Mouse (Mus musculus) hindbrain, embryonic 11.5 days (tissue): ENCODE data around the gene Angpt4. TPM values are rescaled to one million over a fixed set of nuclear protein-coding genes. Genes with fewer than 3 reads are reported as not detected.

Experiments used
- ATAC-seq: fragments of 200-750 bp; cut with Nextera tagmentation; 2 replicates; pipeline ENCODE4 v1.8.0; 2017; ENCODE audit warnings: mild to moderate bottlenecking, moderate TSS enrichment, moderate library complexity; ENCODE audit not compliant: low FRiP score
- DNase-seq: peaks from one replicate; pipeline ENCODE4 v3.0.0-alpha.2; 2015; ENCODE audit warnings: low spot score
- H3K27ac ChIP-seq: fragments of 300-500 bp; sonication (generic); 2 replicates; pipeline ENCODE4 v1.5.1; 2014; ENCODE audit warnings: mild to moderate bottlenecking, low read depth, low read length
- H3K27me3 ChIP-seq: fragments of 300-500 bp; sonication (generic); 2 replicates; pipeline ENCODE4 v1.6.1; 2014; ENCODE audit warnings: mild to moderate bottlenecking, low read length, moderate library complexity, mixed read lengths; ENCODE audit not compliant: control insufficient read depth, insufficient read depth
- H3K36me3 ChIP-seq: fragments of 300-500 bp; sonication (generic); 2 replicates; pipeline ENCODE4 v1.6.1; 2014; ENCODE audit warnings: mild to moderate bottlenecking, low read length, moderate library complexity, mixed read lengths; ENCODE audit not compliant: control insufficient read depth, insufficient read depth
- H3K4me1 ChIP-seq: fragments of 300-500 bp; sonication (generic); replicated peaks from 2 replicates; pipeline ENCODE4 v1.6.1; 2014; ENCODE audit warnings: low read length, mixed read lengths; ENCODE audit not compliant: control insufficient read depth, insufficient read depth
- H3K4me2 ChIP-seq: fragments of 300-500 bp; sonication (generic); replicated peaks from 2 replicates; pipeline ENCODE4 v1.6.1; 2014; ENCODE audit warnings: mild to moderate bottlenecking, low read depth, low read length
- H3K4me3 ChIP-seq: fragments of 300-500 bp; sonication (generic); 2 replicates; pipeline ENCODE4 v1.5.1; 2014; ENCODE audit warnings: low read depth, low read length
- H3K9ac ChIP-seq: fragments of 300-500 bp; sonication (generic); 2 replicates; pipeline ENCODE4 v1.6.1; 2014; ENCODE audit warnings: low read depth, low read length
- H3K9me3 ChIP-seq: fragments of 300-500 bp; sonication (generic); 2 replicates; pipeline ENCODE4 v1.6.1; 2016; ENCODE audit warnings: low read length; ENCODE audit not compliant: control insufficient read depth
- WGBS: fragments of 180-500 bp; shearing (Covaris S2); extraction: QIAGEN DNeasy Blood & Tissue Kit; methylation state at CpG from one replicate; pipeline ENCODE4 v1.1.7; 2014; 5-methylcytosine and 5-hydroxymethylcytosine counted together
- polyA plus RNA-seq: library from polyadenylated mRNA; unstranded; fragments of >200 nt; fragmentation: Nextera tagmentation; extraction: Ambion mirVana; gene quantifications from 2 replicates; pipeline ENCODE4 v1.2.1, GENCODE M21; 2014

Angpt4 gene
- polyA plus RNA-seq, 1 experiment from 2014 or later: 0.23 TPM

- H3K27ac ChIP-seq: no peak overlapping the region
- H3K9me3 ChIP-seq: no peaks in the 10 kb centered on the region
- no peak overlapping the region for H3K9ac ChIP-seq
- no peaks in the 10 kb centered on the region for H3K36me3 ChIP-seq
- no peak overlapping the region for H3K4me2 ChIP-seq
- H3K4me3 ChIP-seq: no peak overlapping the region
- DNase-seq: no peak
- no peaks in the 10 kb centered on the region for H3K4me1 ChIP-seq
- 68% methylated on average over 2 of the region's 2 CpGs for WGBS
- no peak for ATAC-seq
- H3K27me3 ChIP-seq: no peaks in the 10 kb centered on the region
Measured at GRCm38 (mm10) chr2:151944106-151944505, 33.1 kb downstream of the Angpt4 start.

DNA sequence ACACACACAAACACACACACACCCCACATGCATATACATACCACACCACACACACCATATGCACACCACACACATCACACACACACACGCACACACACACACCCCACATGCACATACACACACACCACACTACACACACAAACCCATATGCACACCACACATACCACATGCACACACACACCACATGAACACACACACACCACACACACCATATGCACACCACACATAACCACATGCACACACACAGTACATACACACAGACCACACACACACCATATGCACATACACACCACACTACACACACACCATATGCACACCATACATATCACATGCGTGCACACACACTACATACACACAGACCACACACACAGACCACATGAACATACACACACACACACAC, 36.6 kb downstream of the Angpt4 start:
- no peaks in the 10 kb centered on the region for H3K4me1 ChIP-seq
- DNase-seq (no peak), ATAC-seq (no peak; the same call in 1 of the 2 replicates)
- H3K4me3 ChIP-seq: no peak overlapping the region
- H3K27me3 ChIP-seq: no peaks in the 10 kb centered on the region
- no peak overlapping the region for H3K9ac ChIP-seq
- no peaks in the 10 kb centered on the region for H3K9me3 ChIP-seq
- H3K36me3 ChIP-seq: no peaks in the 10 kb centered on the region
- no peak overlapping the region for H3K27ac ChIP-seq
- no peak overlapping the region for H3K4me2 ChIP-seq
- 98% methylated on average over 2 of the region's 2 CpGs for WGBS

GRCm38 (mm10) chr2:151948311-151948710, 37.3 kb downstream of the Angpt4 start:
- Histone ChIP-seq H3K27ac (no peak overlapping the region), H3K4me1 (no peaks in the 10 kb centered on the region), H3K4me2 (no peak overlapping the region), H3K36me3 (no peaks in the 10 kb centered on the region), H3K9me3 (no peaks in the 10 kb centered on the region), H3K27me3 (no peaks in the 10 kb centered on the region), H3K9ac (no peak overlapping the region), H3K4me3 (no peak overlapping the region)
- WGBS: 85% methylated on average over 7 of the region's 7 CpGs
- no peak for ATAC-seq
- DNase-seq: no peak

GRCm38 (mm10) chr2:151949082-151949774, 38.2 kb downstream of the Angpt4 start:
- Histone ChIP-seq H3K4me2 (no peak overlapping the region), H3K9ac (no peak overlapping the region), H3K36me3 (no peaks in the 10 kb centered on the region), H3K27ac (no peak overlapping the region), H3K27me3 (no peaks in the 10 kb centered on the region), H3K4me3 (no peak overlapping the region), H3K9me3 (no peaks in the 10 kb centered on the region), H3K4me1 (no peaks in the 10 kb centered on the region)
- ATAC-seq (no peak), DNase-seq (no peak)
- WGBS: 70% methylated on average over 2 of the region's 2 CpGs

DNA sequence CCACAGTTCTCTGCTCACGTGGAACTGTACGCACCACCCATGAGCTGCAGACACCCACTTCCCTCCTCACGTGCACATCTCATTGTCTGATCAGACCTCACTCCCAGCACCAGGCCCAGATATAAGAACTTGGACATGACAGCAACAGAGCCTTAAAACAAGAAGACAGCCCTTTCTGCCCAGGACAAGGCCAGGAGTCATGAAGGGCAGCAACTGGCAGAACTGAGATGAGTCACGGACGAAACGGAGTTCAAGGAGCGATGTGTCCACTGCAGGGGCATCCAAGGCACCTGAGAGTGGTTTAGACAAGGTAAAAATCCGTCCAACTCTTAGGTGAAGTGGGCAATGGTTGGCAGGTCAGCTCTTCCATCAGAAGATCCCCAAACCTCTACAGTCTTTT, 42.7 kb downstream of the Angpt4 start:
- no peak overlapping the region for H3K9ac ChIP-seq
- no peaks in the 10 kb centered on the region for H3K9me3 ChIP-seq
- WGBS: 86% methylated on average over 8 of the region's 8 CpGs
- no peaks in the 10 kb centered on the region for H3K4me1 ChIP-seq
- no peaks in the 10 kb centered on the region for H3K27me3 ChIP-seq
- no peak overlapping the region for H3K4me2 ChIP-seq
- no peaks in the 10 kb centered on the region for H3K36me3 ChIP-seq
- H3K27ac ChIP-seq: no peak overlapping the region
- ATAC-seq (no peak), DNase-seq (no peak)
- H3K4me3 ChIP-seq: no peak overlapping the region

GRCm38 (mm10) chr2:151956500-151957137, 45.6 kb downstream of the Angpt4 start:
- Histone ChIP-seq H3K27me3 (no peaks in the 10 kb centered on the region), H3K4me3 (no peak overlapping the region), H3K4me2 (no peak overlapping the region), H3K9ac (no peak overlapping the region), H3K27ac (no peak overlapping the region), H3K9me3 (no peaks in the 10 kb centered on the region), H3K4me1 (no peaks in the 10 kb centered on the region), H3K36me3 (no peaks in the 10 kb centered on the region)
- DNase-seq (no peak), ATAC-seq (no peak)
- 84% methylated on average over 4 of the region's 4 CpGs for WGBS

GRCm38 (mm10) chr2:151959274-151959673, 48.3 kb downstream of the Angpt4 start:
- H3K4me1 ChIP-seq: peaks cover 6% of the 10 kb centered on the region
- H3K27ac ChIP-seq: no peak overlapping the region
- no peak overlapping the region for H3K4me2 ChIP-seq
- H3K4me3 ChIP-seq: no peak overlapping the region
- DNase-seq (peak; percentile 27), ATAC-seq (no peak)
- no peaks in the 10 kb centered on the region for H3K27me3 ChIP-seq
- WGBS: 25% methylated on average over 5 of the region's 5 CpGs
- no peaks in the 10 kb centered on the region for H3K9me3 ChIP-seq
- H3K36me3 ChIP-seq: no peaks in the 10 kb centered on the region
- H3K9ac ChIP-seq: no peak overlapping the region

GRCm38 (mm10) chr2:151961284-151962196, 50.5 kb downstream of the Angpt4 start:
- H3K9me3 ChIP-seq: no peaks in the 10 kb centered on the region
- peaks cover 11% of the 10 kb centered on the region for H3K4me1 ChIP-seq
- ATAC-seq (no peak), DNase-seq (no peak)
- no peaks in the 10 kb centered on the region; the same call in 1 of the 2 replicates for H3K27me3 ChIP-seq
- H3K9ac ChIP-seq: no peak overlapping the region
- no peak overlapping the region for H3K4me2 ChIP-seq
- no peak overlapping the region for H3K4me3 ChIP-seq
- no peaks in the 10 kb centered on the region for H3K36me3 ChIP-seq
- H3K27ac ChIP-seq: no peak overlapping the region
- 35% methylated on average over 9 of the region's 9 CpGs for WGBS
